Mouse (Mus musculus): Measurements from ENCODE around the gene Golga7b.

GRCm38 (mm10) chr19:42263524-42263923 lies 16.1 kb downstream of the Golga7b start:
- TF ChIP-seq CTCF (IDR thresholded peaks at IDR 0.05; ENCODE audit: low read depth, low read length) (no peak), GATA1 (IDR thresholded peaks at IDR 0.05; ENCODE audit: borderline replicate concordance, low read length) (no peak), POLR2AphosphoS5 (IDR thresholded peaks at IDR 0.05; ENCODE audit: insufficient replicate concordance, low read depth, low read length) (no peak), TAL1 (conservative IDR thresholded peaks at IDR 0.05; ENCODE audit: low read depth, low read length) (no peak), GATA2 (IDR thresholded peaks at IDR 0.05; ENCODE audit: borderline replicate concordance, low read depth, low read length) (no peak)
